Mouse (Mus musculus) megakaryocyte, embryonic 14.5 days (primary cell): ENCODE measurements at regions not wholly inside any gene's neighbourhood (a gene's known extent, or its start where the extent isn't known, plus 50 kb on each side); places are given as distances from the start of the nearest gene placed in this dataset.

Experiments used
- FLI1 ChIP-seq: IDR thresholded peaks from 2 replicates; pipeline ENCODE4 v1.6.1; 2012; ENCODE audit warnings: low read length, inconsistent platforms, mixed read lengths
- GATA1 ChIP-seq: IDR thresholded peaks from 3 replicates; pipeline ENCODE4 v1.6.1; 2012; ENCODE audit warnings: mixed read lengths, low read length, inconsistent platforms, borderline replicate concordance

- TF ChIP-seq GATA1 (no peak), FLI1 (no peak)
Measured at GRCm38 (mm10) chr2:171332826-171333225, 601.2 kb downstream of the Dok5 start.
